Mouse (Mus musculus): Measurements from ENCODE around the gene Ttll12. TPM values are rescaled to one million over a fixed set of nuclear protein-coding genes. Genes with fewer than 3 reads are reported as not detected.

Ttll12 gene
- polyA plus RNA-seq, 1 experiment = 26.1 TPM

- Histone ChIP-seq H3K27ac (ENCODE audit: insufficient read depth, low read length) (peak overlapping the region; percentile 83), H3K4me3 (ENCODE audit: insufficient read depth, low read length) (no peak overlapping the region), H3K4me1 (ENCODE audit: control insufficient read depth, insufficient read depth, low read length) (peaks cover 10% of the 10 kb centered on the region)
- TF ChIP-seq CTCF (IDR thresholded peaks at IDR 0.05; ENCODE audit: borderline replicate concordance, insufficient read depth, low read length) (no peak), POLR2A (IDR thresholded peaks at IDR 0.05; ENCODE audit: low read depth, low read length) (peak; percentile 51; the same call in 1 of the 2 replicates)
Observed at GRCm38 (mm10) chr15:83565434-83565833, 29.5 kb downstream of the Ttll12 start.

- Histone ChIP-seq H3K27ac (ENCODE audit: insufficient read depth, low read length) (peak overlapping the region; percentile 85), H3K4me1 (ENCODE audit: control insufficient read depth, insufficient read depth, low read length) (peaks cover 10% of the 10 kb centered on the region)
- no peak for TF ChIP-seq CTCF (IDR thresholded peaks at IDR 0.05; ENCODE audit: borderline replicate concordance, insufficient read depth, low read length)
- peak; percentile 58 for TF ChIP-seq POLR2A (IDR thresholded peaks at IDR 0.05; ENCODE audit: low read depth, low read length)
Observed at GRCm38 (mm10) chr15:83563857-83564651, 30.9 kb downstream of the Ttll12 start.

GRCm38 (mm10) chr15:83563327-83563856 is 31.6 kb downstream of the Ttll12 start, which contains the start of the genes Tspo and Mcat:
TSS of gene Tspo (plus strand) at chr15:83563592.
TSS of gene Mcat (minus strand) at chr15:83563787.
- TF ChIP-seq CTCF (IDR thresholded peaks at IDR 0.05; ENCODE audit: borderline replicate concordance, insufficient read depth, low read length) (no peak), POLR2A (IDR thresholded peaks at IDR 0.05; ENCODE audit: low read depth, low read length) (peak; percentile 88)
- peaks cover 10% of the 10 kb centered on the region for H3K4me1 ChIP-seq (ENCODE audit: control insufficient read depth, insufficient read depth, low read length)
- H3K27ac ChIP-seq (ENCODE audit: insufficient read depth, low read length) = peak within 1 kb of the TSS; percentile 85
- H3K4me3 ChIP-seq (ENCODE audit: insufficient read depth, low read length) = peak within 1 kb of the TSS; percentile 84

More at GRCm38 (mm10) chr15:83563857-83564651, 30.9 kb downstream of the Ttll12 start:
- H3K4me3 ChIP-seq (ENCODE audit: insufficient read depth, low read length) = peak overlapping the region; percentile 84

- Histone ChIP-seq H3K27ac (ENCODE audit: insufficient read depth, low read length) (peak overlapping the region; percentile 55), H3K4me3 (ENCODE audit: insufficient read depth, low read length) (no peak overlapping the region; the same call in 1 of the 2 replicates), H3K4me1 (ENCODE audit: control insufficient read depth, insufficient read depth, low read length) (peaks cover 10% of the 10 kb centered on the region)
- no peak for TF ChIP-seq CTCF (IDR thresholded peaks at IDR 0.05; ENCODE audit: borderline replicate concordance, insufficient read depth, low read length)
- TF ChIP-seq POLR2A (IDR thresholded peaks at IDR 0.05; ENCODE audit: low read depth, low read length) = no peak; the same call in 1 of the 2 replicates
Observed at GRCm38 (mm10) chr15:83562626-83563270, 32.2 kb downstream of the Ttll12 start.

GRCm38 (mm10) chr15:83560941-83561477 is 33.9 kb downstream of the Ttll12 start:
- Histone ChIP-seq H3K4me1 (ENCODE audit: control insufficient read depth, insufficient read depth, low read length) (peaks cover 8% of the 10 kb centered on the region), H3K27ac (ENCODE audit: insufficient read depth, low read length) (no peak overlapping the region), H3K4me3 (ENCODE audit: insufficient read depth, low read length) (no peak overlapping the region)
- no peak for TF ChIP-seq CTCF (IDR thresholded peaks at IDR 0.05; ENCODE audit: borderline replicate concordance, insufficient read depth, low read length)
- TF ChIP-seq POLR2A (IDR thresholded peaks at IDR 0.05; ENCODE audit: low read depth, low read length) = no peak

GRCm38 (mm10) chr15:83555161-83555974 is 39.6 kb downstream of the Ttll12 start:
- Histone ChIP-seq H3K27ac (ENCODE audit: insufficient read depth, low read length) (peak overlapping the region; percentile 35), H3K4me1 (ENCODE audit: control insufficient read depth, insufficient read depth, low read length) (no peaks in the 10 kb centered on the region), H3K4me3 (ENCODE audit: insufficient read depth, low read length) (peak overlapping the region; percentile 81)
- TF ChIP-seq POLR2A (IDR thresholded peaks at IDR 0.05; ENCODE audit: low read depth, low read length) (peak; percentile 88), CTCF (IDR thresholded peaks at IDR 0.05; ENCODE audit: borderline replicate concordance, insufficient read depth, low read length) (no peak)

- Histone ChIP-seq H3K4me1 (ENCODE audit: control insufficient read depth, insufficient read depth, low read length) (no peaks in the 10 kb centered on the region), H3K4me3 (ENCODE audit: insufficient read depth, low read length) (no peak overlapping the region), H3K27ac (ENCODE audit: insufficient read depth, low read length) (no peak overlapping the region)
- TF ChIP-seq CTCF (IDR thresholded peaks at IDR 0.05; ENCODE audit: borderline replicate concordance, insufficient read depth, low read length) (no peak), POLR2A (IDR thresholded peaks at IDR 0.05; ENCODE audit: low read depth, low read length) (no peak)
Observed at GRCm38 (mm10) chr15:83553831-83554230, 41.1 kb downstream of the Ttll12 start.

GRCm38 (mm10) chr15:83550137-83550536 is 44.8 kb downstream of the Ttll12 start:
- no peak overlapping the region for H3K27ac ChIP-seq (ENCODE audit: insufficient read depth, low read length)
- H3K4me3 ChIP-seq (ENCODE audit: insufficient read depth, low read length) = no peak overlapping the region
- TF ChIP-seq POLR2A (IDR thresholded peaks at IDR 0.05; ENCODE audit: low read depth, low read length) = no peak
- H3K4me1 ChIP-seq (ENCODE audit: control insufficient read depth, insufficient read depth, low read length) = no peaks in the 10 kb centered on the region

GRCm38 (mm10) chr15:83547144-83547543 is 47.8 kb downstream of the Ttll12 start:
- Histone ChIP-seq H3K4me3 (ENCODE audit: insufficient read depth, low read length) (no peak overlapping the region), H3K27ac (ENCODE audit: insufficient read depth, low read length) (no peak overlapping the region), H3K4me1 (ENCODE audit: control insufficient read depth, insufficient read depth, low read length) (no peaks in the 10 kb centered on the region)
- TF ChIP-seq POLR2A (IDR thresholded peaks at IDR 0.05; ENCODE audit: low read depth, low read length) = no peak
- no peak for TF ChIP-seq CTCF (IDR thresholded peaks at IDR 0.05; ENCODE audit: borderline replicate concordance, insufficient read depth, low read length)
